Mouse (Mus musculus) stomach, adult 2 months (tissue): Measurements from ENCODE around the gene Rrp1b. TPM values are rescaled to one million over a fixed set of nuclear protein-coding genes. Genes with fewer than 3 reads are reported as not detected.

Experiments
- polyA plus RNA-seq: library from polyadenylated mRNA; depleted of rRNA; stranded (reverse); fragments of >200 nt; gene quantifications from 2 replicates; pipeline ENCODE4 v1.2.3, GENCODE M21; 2012; rRNA removed

Rrp1b gene
- polyA plus RNA-seq: 2.3 and 4.6 TPM in 2 replicates

GRCm38 (mm10) chr17:32035609-32036508 lies at the start of gene Rrp1b, which contains the start of gene Hsf2bp:
Rrp1b (plus strand) TSS chr17:32036100.
Hsf2bp (minus strand) TSS chr17:32036349.

Other genes with a start within 250 kb of the Rrp1b start
- gene Sik1, start 180.3 kb upstream of the Rrp1b start, polyA plus RNA-seq: 15.2 and 19.3 TPM in 2 replicates
- gene Hsf2bp, start 249 bp downstream of the Rrp1b start, polyA plus RNA-seq: 0.16 and 0.17 TPM in 2 replicates
- 16.0 and 19.8 TPM in 2 replicates for gene Notch3, start 130.8 kb downstream of the Rrp1b start, polyA plus RNA-seq
- gene Ephx3, start 153.4 kb downstream of the Rrp1b start, polyA plus RNA-seq: 21.8 and 25.5 TPM in 2 replicates
- gene Brd4, start 248.6 kb downstream of the Rrp1b start, polyA plus RNA-seq: 16.7 and 17.2 TPM in 2 replicates